Mouse (Mus musculus) heart, embryonic 16.5 days (tissue): ENCODE measurements around the gene Sympk. TPM values are rescaled to one million over a fixed set of nuclear protein-coding genes. Genes with fewer than 3 reads are reported as not detected.

Experiments
- ATAC-seq: fragments of 200-750 bp; cut with Nextera tagmentation; replicated peaks from 2 replicates; pipeline ENCODE4 v1.8.0; 2017; ENCODE audit warnings: moderate number of reproducible peaks; ENCODE audit not compliant: insufficient read depth, low FRiP score; ENCODE audit errors: extremely low read depth
- H3K27ac ChIP-seq: fragments of 300-500 bp; sonication (generic); 2 replicates; pipeline ENCODE4 v1.5.1; 2014; ENCODE audit warnings: mild to moderate bottlenecking, low read length, control low read depth, moderate library complexity
- H3K27me3 ChIP-seq: fragments of 300-500 bp; sonication (generic); 2 replicates; pipeline ENCODE4 v1.6.1; 2014; ENCODE audit warnings: low read length, mixed read lengths; ENCODE audit not compliant: control insufficient read depth, insufficient read depth
- H3K36me3 ChIP-seq: fragments of 300-500 bp; sonication (generic); 2 replicates; pipeline ENCODE4 v1.6.1; 2014; ENCODE audit not compliant: control insufficient read depth, insufficient read depth
- H3K4me1 ChIP-seq: fragments of 300-500 bp; sonication (generic); 2 replicates; pipeline ENCODE4 v1.6.1; 2014; ENCODE audit warnings: low read length, mixed read lengths; ENCODE audit not compliant: control insufficient read depth, insufficient read depth
- H3K4me2 ChIP-seq: fragments of 300-500 bp; sonication (generic); 2 replicates; pipeline ENCODE4 v1.6.1; 2014; ENCODE audit warnings: low read depth, mild to moderate bottlenecking, control low read depth, low read length
- H3K4me3 ChIP-seq: fragments of 300-500 bp; sonication (generic); 2 replicates; pipeline ENCODE4 v1.5.1; 2014; ENCODE audit warnings: mild to moderate bottlenecking, control low read depth, low read length
- H3K9ac ChIP-seq: fragments of 300-500 bp; sonication (generic); 2 replicates; pipeline ENCODE4 v1.6.1; 2014; ENCODE audit warnings: low read length, control low read depth
- H3K9me3 ChIP-seq: fragments of 300-500 bp; sonication (generic); replicated peaks from 2 replicates; pipeline ENCODE4 v1.6.1; 2016; ENCODE audit warnings: low read length; ENCODE audit not compliant: control insufficient read depth
- WGBS: fragments of 180-500 bp; shearing (Covaris S2); extraction: QIAGEN DNeasy Blood & Tissue Kit; methylation state at CpG from one replicate; pipeline ENCODE4 v1.1.7; 2014; 5-methylcytosine and 5-hydroxymethylcytosine counted together
- polyA plus RNA-seq: library from polyadenylated mRNA; unstranded; fragments of >200 nt; fragmentation: Nextera tagmentation; extraction: Ambion mirVana; gene quantifications from 2 replicates; pipeline ENCODE4 v1.2.1, GENCODE M21; 2015

The Sympk gene
- polyA plus RNA-seq, 1 experiment from 2014 or later: 25.3 TPM

GRCm38 (mm10) chr7:18992294-18992675 is 31.9 kb upstream of the Sympk start:
- H3K27me3 ChIP-seq: peaks cover 15% of the 10 kb centered on the region

GRCm38 (mm10) chr7:18993036-18993435 is 31.1 kb upstream of the Sympk start:
- 88% methylated on average over 5 of the region's 5 CpGs for WGBS
- no peak overlapping the region for H3K4me2 ChIP-seq

More at GRCm38 (mm10) chr7:18992294-18992675, 31.9 kb upstream of the Sympk start:
- Histone ChIP-seq H3K4me2 (peak overlapping the region; percentile 78), H3K36me3 (peaks cover 6% of the 10 kb centered on the region; the same call in 1 of the 2 replicates), H3K4me3 (peak overlapping the region; percentile 46), H3K4me1 (peaks cover 10% of the 10 kb centered on the region; the same call in 1 of the 2 replicates), H3K9ac (peak overlapping the region; percentile 64), H3K9me3 (no peaks in the 10 kb centered on the region), H3K27ac (no peak overlapping the region)
- no peak for ATAC-seq
- WGBS: 2% methylated on average over 31 of the region's 31 CpGs

GRCm38 (mm10) chr7:18998835-18999234 is 25.3 kb upstream of the Sympk start:
- no peak overlapping the region for H3K9ac ChIP-seq
- WGBS: 46% methylated on average over 9 of the region's 9 CpGs
- ATAC-seq: no peak

More at GRCm38 (mm10) chr7:18993036-18993435, 31.1 kb upstream of the Sympk start:
- Histone ChIP-seq H3K9ac (no peak overlapping the region), H3K36me3 (peaks cover 6% of the 10 kb centered on the region; the same call in 1 of the 2 replicates), H3K27ac (no peak overlapping the region), H3K27me3 (peaks cover 15% of the 10 kb centered on the region), H3K9me3 (no peaks in the 10 kb centered on the region), H3K4me1 (peaks cover 10% of the 10 kb centered on the region; the same call in 1 of the 2 replicates), H3K4me3 (no peak overlapping the region)
- ATAC-seq: no peak

DNA sequence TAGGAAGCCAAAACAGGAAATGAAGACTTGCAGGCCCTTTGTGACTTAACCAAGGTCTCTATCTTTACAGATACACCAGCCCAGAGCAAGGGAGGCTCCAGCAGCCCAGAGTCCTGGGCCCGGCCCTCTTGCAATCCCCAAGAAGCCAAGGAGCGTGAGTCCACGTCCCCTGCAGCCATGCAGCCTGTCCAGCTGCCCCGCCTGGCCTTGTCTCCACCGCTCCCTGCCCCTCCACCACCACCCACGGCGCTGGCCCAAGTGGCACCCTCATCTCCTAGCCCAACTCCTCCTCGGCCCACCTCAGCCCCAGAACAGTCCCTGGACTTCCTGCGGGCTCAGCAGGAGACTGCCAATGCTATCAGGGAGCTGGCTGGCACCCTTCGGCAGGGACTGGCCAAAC is 23.8 kb upstream of the Sympk start:
- Histone ChIP-seq H3K27ac (peak overlapping the region; percentile 62), H3K9me3 (no peaks in the 10 kb centered on the region), H3K4me2 (peak overlapping the region; percentile 72), H3K9ac (peak overlapping the region; percentile 74), H3K4me3 (peak overlapping the region; percentile 55), H3K36me3 (peaks cover 8% of the 10 kb centered on the region), H3K27me3 (no peaks in the 10 kb centered on the region), H3K4me1 (peaks cover 29% of the 10 kb centered on the region)
- WGBS: 39% methylated on average over 10 of the region's 10 CpGs
- ATAC-seq: no peak

More at GRCm38 (mm10) chr7:18998835-18999234, 25.3 kb upstream of the Sympk start:
- Histone ChIP-seq H3K4me1 (peaks cover 20% of the 10 kb centered on the region), H3K9me3 (no peaks in the 10 kb centered on the region), H3K4me2 (no peak overlapping the region), H3K27ac (no peak overlapping the region), H3K4me3 (no peak overlapping the region), H3K27me3 (peaks cover 1% of the 10 kb centered on the region; the same call in 1 of the 2 replicates), H3K36me3 (peaks cover 6% of the 10 kb centered on the region; the same call in 1 of the 2 replicates)

GRCm38 (mm10) chr7:19001066-19001806 is 22.9 kb upstream of the Sympk start:
- H3K4me2 ChIP-seq: peak overlapping the region; percentile 72
- H3K27me3 ChIP-seq: no peaks in the 10 kb centered on the region
- H3K9ac ChIP-seq: peak overlapping the region; percentile 74
- H3K4me1 ChIP-seq: peaks cover 37% of the 10 kb centered on the region
- H3K27ac ChIP-seq: peak overlapping the region; percentile 79
- peaks cover 12% of the 10 kb centered on the region for H3K36me3 ChIP-seq
- WGBS: 24% methylated on average over 18 of the region's 18 CpGs
- no peaks in the 10 kb centered on the region for H3K9me3 ChIP-seq
- ATAC-seq: no peak; the same call in 1 of the 2 replicates
- H3K4me3 ChIP-seq: peak overlapping the region; percentile 55

DNA sequence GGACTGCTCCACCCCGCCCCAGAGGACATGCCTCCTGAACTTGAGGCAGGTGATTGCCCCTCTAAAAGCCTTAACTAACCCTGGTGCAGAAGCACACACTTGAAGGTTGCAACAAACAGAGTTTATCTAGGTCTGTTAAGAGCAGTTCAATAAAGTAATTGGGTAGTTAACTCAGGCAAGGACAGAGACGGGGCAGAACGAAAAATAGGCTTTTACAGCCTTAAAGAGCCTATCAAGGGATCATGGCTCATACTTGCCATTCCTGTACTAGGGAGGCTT is 22.4 kb upstream of the Sympk start:
- H3K36me3 ChIP-seq: peaks cover 13% of the 10 kb centered on the region
- 66% methylated on average over 3 of the region's 3 CpGs for WGBS
- H3K4me2 ChIP-seq: no peak overlapping the region
- no peak for ATAC-seq
- no peaks in the 10 kb centered on the region for H3K9me3 ChIP-seq
- no peak overlapping the region for H3K4me3 ChIP-seq
- peak overlapping the region; percentile 8; the same call in 1 of the 2 replicates for H3K9ac ChIP-seq
- peak overlapping the region; percentile 71 for H3K27ac ChIP-seq
- peaks cover 42% of the 10 kb centered on the region for H3K4me1 ChIP-seq
- H3K27me3 ChIP-seq: no peaks in the 10 kb centered on the region

DNA sequence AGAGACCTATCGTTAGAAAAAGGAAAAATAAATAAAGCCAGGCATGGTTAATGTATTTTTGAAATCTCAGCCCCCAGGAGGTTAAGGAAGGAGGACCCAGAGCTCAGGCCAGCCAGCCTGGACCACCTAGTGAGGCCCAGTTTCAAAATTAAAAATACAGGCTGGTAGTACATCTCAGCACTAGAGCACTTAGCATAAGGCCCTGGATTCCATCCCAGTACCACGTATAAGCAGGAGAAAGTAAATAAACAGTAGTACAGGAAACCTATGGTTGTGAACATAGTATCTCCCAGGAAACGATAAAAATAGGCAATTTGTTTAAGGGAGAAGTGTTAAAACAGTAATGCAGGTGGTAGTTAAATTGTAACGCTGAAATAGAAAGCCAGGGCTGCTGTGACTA is 22.1 kb upstream of the Sympk start:
- H3K27me3 ChIP-seq: no peaks in the 10 kb centered on the region
- 27% methylated on average over 4 of the region's 4 CpGs for WGBS
- peak overlapping the region; percentile 70 for H3K9ac ChIP-seq
- H3K9me3 ChIP-seq: no peaks in the 10 kb centered on the region
- H3K4me1 ChIP-seq: peaks cover 45% of the 10 kb centered on the region
- no peak for ATAC-seq
- peak overlapping the region; percentile 73 for H3K4me2 ChIP-seq
- H3K27ac ChIP-seq: peak overlapping the region; percentile 71
- peaks cover 16% of the 10 kb centered on the region for H3K36me3 ChIP-seq
- no peak overlapping the region; the same call in 1 of the 2 replicates for H3K4me3 ChIP-seq

DNA sequence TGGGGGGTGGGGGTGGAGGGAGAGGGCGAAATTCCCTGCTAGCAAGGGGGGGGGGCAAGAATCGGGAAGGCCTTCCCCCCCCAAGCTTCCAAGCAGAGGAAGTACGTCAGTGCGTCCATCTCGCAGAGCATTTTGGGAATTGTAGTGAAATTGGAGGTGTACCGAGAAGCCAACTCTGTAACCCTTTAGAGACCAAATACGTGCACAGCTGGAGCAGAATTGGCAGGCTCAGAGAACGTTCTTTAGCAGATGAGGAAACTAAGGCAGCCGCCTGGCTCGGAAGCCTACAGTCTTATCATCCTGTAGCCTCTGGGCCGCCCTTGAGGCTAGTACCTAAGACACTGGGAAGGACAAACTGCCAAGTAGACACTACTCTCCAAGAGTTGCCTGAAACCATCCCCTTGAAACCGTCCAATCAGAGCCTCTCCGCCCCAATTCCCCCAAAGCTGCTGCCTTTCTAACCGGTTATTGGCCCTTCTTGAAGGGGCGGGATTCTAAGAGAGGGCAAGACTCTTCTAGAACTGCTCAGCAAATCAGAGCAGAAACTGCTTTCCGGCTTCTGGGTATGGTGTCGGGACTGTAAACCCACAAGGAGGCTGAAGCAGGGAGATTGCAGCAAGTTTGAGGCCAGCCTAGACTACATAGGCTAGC is 21.2 kb upstream of the Sympk start:
- peak overlapping the region; percentile 73 for H3K4me2 ChIP-seq
- peak overlapping the region; percentile 47 for H3K4me3 ChIP-seq
- peak overlapping the region; percentile 71 for H3K27ac ChIP-seq
- H3K9me3 ChIP-seq: no peaks in the 10 kb centered on the region
- peak; percentile 42 for ATAC-seq
- 2% methylated on average over 17 of the region's 17 CpGs for WGBS
- peaks cover 19% of the 10 kb centered on the region for H3K36me3 ChIP-seq
- peak overlapping the region; percentile 70 for H3K9ac ChIP-seq
- no peaks in the 10 kb centered on the region for H3K27me3 ChIP-seq
- H3K4me1 ChIP-seq: peaks cover 45% of the 10 kb centered on the region
